Mouse (Mus musculus) ES-CJ7 (cell line): ENCODE data around the gene Cep78.
A peak's percentile ranks its signal among the peaks of the same experiment; 100 is the strongest.

Experiments used
- DNase-seq: peaks from one replicate; pipeline ENCODE4 v3.0.0; 2011; ENCODE audit warnings: low read depth, low spot score

Gene Cep78

DNA sequence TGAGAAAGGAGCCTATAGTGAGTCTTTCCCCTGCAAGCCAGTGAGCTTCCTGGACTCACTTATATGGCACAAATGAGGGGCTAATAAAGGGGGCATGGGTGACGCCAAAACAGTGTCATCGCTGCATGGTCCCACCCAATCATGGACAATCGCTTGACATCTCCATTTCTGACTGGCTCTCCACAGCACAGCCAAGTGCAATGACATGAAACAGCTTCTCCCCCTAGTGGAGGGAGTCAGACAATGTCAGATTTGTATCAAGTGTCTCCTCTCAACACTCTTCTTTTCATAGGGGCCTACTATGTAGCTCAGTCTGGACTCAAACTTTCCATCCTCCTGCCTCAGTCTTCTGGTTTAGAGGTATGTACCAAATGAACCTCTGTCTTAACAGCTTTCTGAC, 19.7 kb downstream of the Cep78 start:
- peak; percentile 75 for DNase-seq

DNA sequence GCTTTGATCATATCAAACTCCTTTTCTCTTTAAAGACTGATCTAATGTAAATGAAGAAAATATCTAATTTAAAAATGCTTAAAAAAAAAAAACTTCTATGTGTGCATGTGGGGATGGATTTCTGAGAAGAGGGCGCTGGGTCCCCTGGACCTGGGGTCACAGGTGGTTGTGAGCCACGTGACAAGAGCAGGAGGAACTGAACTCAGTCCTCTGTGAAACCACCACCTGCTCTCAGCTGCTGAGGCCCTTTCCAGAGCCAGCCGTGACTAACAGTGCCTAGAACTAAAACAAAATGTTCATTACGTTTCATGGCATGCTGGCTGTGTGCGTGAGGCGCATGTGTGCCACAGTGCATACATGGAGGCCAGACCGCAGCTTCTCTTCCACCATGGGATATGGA, 20.3 kb downstream of the Cep78 start:
- no peak for DNase-seq

DNA sequence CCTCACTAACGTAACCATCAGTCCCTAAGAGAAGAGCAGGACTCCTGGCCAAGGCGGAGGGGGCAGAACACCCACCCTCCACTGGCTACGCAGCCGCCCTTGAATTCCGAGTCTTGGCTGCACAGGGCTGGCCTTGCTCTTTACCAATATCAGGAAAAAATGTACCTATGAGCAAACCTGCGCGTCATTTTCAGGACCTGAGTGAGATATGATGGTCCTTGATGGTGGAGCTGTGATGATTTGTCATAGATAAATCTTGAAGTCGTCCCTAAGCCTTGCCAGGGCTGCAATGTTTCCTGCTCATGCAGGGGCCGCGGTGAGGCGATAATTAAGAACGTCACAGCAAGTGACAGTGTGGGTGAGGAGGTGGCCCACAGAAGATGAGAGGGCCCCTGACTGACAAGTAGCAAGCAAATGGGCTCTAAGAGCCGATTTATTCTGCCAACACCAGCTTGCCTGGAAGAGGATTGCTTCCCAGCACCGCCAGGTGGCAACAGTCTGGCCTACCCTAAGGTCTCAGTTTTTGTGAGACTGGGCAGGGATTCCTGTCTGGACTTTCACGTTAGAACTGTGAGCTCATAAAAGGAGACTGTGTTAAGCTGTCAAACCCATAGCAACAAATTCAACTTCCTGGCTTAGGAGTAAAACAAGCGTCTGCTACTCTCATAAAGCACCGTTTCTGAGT, 21.6 kb downstream of the Cep78 start:
- DNase-seq: peak; percentile 39

DNA sequence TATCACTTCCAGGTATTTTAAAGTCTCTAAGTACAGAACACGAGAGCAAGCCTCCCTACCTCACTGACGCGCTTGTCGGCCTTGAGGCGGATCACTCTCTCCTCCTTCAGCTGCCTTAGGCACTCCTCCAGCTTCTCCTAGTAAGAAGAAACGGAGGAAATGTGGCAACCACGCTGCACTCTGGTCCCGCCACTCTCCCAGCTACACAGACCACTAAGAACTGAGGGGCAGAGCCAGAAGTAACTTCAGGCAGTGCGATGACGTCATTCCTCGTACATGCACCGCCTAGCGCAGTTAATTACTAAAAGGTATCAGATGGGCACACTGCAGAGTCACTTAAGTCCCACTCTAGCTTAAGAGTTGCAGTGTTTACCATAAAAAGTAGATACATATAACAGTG, 22.5 kb downstream of the Cep78 start:
- no peak for DNase-seq

DNA sequence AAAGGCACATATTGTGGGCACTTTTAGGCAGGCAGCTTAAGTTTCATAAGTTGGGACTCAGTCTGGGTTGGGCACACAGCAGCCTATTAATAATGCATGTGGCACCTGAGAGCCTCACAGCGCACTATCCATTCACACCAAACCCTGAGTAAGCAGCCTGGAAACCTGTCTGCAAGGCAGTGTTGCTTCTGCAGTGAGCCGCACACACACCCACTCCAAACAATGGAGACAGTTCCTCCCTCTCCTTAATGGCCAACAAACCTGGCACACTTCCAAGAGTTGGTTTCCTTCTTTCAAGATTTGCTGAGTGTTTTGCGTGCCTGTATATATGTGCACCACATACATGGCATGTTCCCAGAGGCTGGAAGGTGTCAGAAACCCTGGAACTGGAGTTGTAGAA, 34.6 kb downstream of the Cep78 start:
- peak; percentile 75 for DNase-seq

DNA sequence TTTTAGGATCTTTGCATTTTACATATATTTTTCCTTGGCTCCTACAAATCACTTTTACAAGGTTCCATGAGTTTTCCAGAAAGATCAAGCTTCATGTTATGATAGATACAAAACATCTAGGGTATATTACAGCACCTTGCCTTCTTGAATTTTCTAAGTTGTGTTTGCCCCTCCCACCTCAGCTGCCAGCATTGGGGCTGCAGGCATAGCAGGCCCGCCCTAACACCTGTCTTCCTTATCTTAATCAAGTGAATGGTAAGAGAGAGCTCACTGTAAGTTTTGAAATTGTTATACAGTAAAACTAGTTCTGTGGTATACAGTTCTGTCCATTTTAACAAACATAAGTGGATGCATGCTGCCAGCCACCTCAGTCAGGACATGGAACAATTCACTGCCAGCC, 35.9 kb downstream of the Cep78 start:
- DNase-seq: no peak

DNA sequence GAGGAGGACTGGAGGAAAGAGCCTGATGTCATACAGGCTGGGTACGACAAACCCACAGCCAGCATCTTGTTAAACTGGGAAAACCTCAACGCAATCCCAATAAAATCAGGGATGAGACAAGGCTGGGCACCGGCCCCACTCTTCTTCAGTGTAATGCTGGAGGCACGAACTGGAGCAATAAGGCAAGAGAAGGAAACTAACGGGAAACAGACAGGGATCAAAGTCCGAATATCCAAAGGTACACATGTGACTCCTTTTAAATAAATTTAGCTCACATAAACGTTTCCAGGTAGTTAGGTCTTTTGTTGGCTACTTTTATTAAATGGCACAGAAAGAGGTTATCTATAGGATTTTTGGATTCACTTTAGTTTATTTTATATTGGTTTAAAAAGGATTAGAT, 36.4 kb downstream of the Cep78 start:
- no peak for DNase-seq

DNA sequence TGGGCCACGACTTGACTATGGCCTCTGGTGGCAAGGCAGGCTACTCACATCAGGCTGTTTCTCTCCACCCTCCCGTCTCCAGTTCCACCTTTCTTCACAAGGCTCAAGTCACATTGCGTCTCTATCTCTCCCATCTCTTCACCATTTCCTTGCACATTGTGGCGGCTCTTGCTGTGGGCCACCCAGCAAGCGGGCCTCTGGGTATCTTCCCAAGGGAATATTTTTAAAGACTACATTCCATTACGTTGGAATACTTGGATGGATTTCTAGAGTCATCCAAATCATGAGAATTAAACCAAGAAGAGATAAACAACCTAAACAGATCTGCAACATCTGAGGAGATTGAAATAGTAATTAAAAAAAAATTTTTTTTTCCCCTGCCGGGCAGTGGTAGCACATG, 37.6 kb downstream of the Cep78 start, which contains the start of gene Psat1:
Gene Psat1 (minus strand): TSS at position 101 of the 400 bp plus-strand sequence.
- no peak for DNase-seq

DNA sequence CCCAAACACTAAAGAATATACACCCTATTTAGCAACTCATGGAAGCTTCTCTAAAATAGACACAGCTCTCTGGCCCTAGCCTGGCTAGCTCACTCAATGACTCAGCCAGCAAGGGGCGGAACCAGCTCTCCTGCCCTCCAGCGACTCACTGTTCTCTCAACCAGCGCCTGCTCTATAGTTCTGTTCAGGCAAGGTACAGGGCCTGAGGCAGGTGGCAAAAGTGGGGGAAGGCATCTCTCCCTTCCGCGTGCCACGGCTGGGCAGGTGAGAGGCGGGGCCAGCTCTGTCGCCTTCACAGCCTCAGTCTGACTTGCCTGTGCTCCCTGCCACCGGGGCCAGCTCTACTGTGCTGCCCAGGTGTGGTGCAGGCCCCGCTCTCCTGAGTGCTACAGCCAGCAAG, 38.1 kb downstream of the Cep78 start:
- peak; percentile 60 for DNase-seq

DNA sequence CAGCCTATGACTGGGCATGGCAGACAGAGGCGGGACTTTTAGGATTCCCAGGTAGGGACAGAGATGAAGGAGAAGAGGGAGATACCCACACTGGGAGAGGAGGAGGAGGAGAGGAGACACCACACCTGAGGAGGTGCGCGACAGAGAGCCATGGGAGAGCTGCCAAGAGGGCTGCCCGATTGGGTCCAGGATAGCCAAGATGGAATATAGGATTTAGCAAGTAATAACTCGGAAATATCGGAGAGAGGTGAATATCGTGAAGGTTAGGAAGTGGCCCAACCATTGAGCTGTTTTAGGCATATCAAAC, 41.7 kb downstream of the Cep78 start:
- no peak for DNase-seq

DNA sequence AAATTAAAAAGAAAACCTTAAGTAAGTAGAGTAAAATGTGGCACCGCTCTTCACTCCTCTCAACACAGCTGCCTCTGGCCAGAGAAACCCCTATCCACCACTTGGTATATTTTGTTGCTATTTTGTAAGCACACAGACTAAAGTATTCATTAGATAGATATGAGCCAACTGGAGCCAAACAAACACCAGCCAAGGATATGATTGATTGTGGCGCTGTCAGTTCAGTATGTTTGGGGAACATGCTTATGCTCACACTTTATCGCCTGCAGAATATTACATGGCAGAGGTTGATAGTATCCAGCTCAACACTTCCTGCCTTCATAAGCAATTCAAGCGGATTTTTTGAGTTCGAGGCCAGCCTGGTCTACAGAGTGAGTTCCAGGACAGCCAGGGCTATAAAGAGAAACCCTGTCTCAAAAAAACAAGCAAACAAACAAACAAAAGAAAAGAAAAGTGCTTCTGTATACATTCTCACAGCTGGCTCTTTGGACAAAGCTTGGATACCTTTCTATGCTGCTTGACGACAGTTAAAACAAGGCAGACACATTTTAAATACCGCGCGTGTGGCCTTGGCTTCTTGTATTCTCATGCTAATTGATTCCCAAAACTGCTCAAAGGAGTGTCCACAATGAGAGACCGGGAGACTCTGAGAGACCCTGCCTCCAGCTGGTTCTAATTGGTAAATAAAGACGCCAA, 42.2 kb downstream of the Cep78 start:
- DNase-seq: peak; percentile 98

DNA sequence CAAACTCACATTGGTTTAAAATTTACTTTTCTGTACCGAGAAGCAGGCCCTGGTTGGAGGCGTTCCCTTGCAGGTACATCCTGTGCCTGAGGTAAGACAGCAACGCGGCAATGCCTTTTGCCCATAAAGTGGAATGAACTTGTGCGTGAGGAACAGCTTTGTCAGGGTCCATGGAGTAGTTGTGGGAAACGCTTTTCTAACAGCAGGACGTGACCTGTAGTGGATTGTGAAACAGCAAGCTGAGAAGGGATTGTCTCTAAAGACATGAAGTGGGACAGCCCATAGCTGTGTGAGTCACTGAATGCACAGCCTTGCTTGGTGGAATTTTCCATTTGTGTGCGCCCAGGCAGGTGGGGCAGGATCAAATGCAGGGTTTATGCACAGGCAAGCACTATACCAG, 43.4 kb downstream of the Cep78 start:
- DNase-seq: peak; percentile 42

DNA sequence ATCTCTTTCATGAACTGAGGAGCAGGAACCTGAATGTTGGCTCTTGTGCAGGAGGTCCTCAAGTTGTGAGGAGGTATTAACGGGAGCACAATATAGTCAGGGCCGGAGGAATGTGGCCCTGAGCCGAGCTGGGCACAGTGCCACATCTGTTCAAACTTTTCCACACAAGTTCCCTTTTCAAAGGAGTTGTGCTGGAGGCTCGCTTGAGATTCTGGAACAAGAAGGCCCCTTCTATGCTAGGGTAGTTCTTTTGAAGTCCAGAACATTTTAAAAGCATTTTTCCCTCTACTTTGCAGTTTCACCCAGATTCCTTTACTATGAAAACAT, 59.1 kb downstream of the Cep78 start:
- peak; percentile 30 for DNase-seq

DNA sequence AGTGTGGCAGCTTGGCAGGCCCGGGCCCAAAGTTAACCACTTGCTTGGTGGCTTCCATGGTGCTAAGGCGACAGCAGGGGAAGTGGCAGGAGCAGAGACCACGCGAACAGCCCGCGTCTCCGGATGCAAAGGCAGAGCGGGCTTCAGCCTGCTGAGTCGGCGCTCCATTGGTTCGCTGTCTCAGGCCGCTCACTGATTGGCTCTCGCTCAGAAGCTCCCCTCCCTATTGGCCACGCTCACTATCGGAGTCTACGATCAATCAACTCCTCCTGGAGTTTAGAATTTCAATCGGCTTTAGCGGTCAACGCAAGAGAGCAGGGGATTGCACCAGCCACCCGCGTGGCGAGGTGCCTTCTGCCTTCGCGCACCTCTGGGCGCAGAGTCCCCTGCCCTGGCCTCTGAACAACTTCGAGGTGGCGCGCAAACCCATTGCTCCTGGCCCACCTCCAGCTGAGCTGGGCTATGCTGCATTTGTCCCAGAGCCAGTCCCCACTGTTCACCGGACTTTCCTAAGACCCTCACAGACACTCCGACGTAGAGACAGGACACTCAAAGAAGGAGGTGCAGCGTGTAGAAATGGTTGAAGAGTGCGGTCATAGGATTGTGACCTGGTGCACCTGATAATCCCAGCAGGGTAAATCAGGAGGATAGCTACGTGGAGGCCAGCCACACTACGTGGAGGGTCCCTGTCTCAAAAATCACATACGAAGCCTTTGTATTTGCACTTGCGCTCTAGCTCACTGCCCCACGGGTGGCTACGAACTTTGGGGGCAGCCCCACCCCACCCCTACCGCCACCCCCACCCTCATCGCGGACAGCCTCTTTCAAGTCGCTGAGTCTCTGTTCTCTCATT, 59.7 kb downstream of the Cep78 start:
- DNase-seq: peak; percentile 96

DNA sequence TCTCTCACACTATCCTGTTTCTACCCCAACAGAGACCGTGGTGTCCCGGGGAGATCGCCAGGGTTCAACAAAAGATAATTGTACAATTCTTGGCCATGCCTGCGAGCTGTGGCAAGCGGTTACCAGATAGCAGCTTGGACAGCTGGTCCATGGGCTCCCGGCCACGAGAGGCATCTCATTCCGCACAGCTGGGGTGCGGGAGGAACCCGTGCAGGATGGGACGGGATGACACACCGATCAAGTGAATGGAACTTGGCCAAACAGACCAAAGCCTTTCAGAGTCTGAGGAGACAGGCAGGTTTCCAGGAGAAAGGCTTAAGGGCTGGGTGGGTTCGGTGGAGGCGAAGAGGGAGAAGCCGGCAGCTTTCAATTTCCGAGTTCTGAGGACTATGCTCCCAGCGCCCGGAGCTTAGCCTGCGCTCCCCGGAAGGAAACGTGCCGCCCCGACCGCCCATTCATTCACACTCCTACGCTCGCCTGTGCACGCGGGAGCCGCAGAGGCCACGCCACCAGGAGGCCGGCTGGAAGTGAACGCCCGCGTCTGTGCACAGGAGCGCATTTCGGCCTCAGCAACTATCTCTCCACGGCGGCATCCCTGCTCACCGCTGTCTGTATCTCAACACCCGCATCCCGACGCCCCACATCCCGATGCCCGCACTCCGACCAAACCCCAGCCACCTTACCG, 60.5 kb downstream of the Cep78 start:
- no peak for DNase-seq

DNA sequence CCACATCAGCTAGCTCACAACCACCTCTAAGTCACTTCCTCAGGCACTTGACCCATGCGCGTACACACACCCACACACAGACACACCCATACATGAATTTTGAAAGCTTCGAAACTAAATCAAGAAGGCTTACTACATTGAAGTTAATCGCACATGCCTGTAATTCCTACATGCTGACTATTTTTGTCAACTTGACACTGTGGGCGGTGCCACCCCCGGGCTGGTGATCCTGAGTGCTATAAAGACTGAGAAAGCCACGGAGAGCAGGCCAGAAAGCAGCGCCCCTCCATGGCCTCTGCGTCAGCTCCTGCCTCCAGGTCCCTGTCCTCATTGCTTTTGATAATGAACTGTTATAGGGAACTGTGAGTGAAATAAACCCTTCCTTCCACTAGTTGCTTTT, 61.4 kb downstream of the Cep78 start:
- DNase-seq: peak; percentile 18

DNA sequence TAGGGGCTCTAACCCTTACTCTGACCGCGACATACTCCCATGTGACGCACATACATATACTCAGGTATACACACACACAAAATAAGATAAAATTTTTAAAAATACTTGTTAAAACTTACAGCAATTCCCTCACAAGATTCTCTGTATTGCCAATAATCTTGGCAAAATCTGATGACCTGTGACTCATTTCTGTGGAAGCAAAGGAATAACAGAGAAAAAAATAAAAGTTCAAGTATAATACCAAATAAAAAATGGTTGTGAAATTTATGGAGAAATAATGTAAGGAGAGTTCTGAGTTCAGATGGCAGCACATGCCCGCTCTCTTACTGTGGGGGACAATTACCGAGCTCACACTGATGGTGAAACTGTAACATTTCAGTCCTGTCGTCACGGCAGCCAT, 65.5 kb downstream of the Cep78 start:
- no peak for DNase-seq

DNA sequence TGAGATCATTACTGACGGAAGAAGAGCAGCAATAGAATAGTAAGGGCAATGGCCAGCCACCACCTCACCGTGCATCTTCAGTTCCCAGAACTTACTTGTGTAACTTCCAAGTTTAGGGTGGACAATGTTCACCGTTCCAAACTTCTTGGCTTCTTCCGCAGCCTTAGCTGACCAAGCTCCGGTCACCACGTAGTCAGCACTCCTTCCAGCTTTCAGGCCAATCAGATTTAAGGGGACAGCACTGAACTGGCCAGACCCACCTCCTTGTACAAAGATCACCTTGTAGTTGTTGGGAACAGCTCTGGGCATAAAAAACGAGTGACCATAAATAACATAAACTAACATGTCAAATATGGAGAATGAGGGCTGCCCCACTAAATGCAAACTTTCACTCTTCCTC, 66.7 kb downstream of the Cep78 start:
- DNase-seq: no peak

DNA sequence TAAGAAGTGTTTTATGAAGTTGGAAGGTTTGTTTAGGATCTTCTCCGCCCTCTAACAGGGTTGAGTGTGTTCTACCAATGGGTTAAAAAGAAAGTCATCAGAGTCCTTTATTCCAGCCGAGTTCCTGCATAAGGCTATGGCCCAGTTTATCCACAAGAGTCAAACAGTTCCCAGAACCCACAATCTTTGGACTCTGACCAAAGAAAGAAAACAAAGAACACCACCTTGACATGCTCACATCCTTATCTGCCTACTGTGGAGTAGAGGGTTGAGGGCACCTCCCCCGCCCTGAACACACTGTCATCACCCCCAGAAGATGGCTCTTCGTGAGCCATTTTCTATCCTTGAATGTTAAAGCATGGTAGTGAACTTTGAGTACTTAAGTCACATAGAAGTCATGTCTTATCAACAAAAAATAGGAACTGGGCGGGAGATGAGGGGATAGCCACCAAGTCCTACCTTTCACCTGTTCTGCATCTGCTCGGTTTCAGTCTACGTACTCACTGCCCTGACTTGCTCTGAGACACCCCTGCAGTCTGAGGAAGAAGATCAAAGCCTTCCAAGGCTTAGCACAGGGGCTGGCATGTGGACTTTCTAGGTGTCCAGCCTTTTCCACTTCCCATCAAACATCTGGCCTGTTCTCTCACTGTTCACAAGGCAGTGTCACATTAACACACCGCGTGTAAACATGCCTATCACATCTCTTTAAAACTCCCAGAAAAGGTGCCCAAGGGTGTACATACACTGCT, 71.4 kb downstream of the Cep78 start:
- DNase-seq: no peak

DNA sequence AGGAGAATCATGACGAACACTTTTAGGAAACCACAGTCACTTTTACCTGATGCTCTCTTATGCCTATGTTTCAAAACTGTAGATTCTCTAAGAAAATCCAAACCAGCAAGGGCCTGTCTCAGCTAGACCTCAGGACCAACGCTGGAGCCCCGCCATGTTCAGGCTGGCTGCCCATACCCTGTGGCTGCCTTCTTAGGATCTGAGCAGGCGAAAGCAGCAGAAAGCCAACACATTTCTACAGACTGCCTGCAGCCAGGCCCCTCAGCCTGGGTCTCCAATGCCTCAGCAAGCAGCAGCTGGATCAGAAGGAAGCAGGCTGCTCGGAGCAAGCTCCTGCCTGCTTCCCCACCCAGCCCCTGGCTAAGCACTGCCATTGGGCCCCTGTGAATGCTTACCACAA, 73.3 kb downstream of the Cep78 start:
- no peak for DNase-seq

DNA sequence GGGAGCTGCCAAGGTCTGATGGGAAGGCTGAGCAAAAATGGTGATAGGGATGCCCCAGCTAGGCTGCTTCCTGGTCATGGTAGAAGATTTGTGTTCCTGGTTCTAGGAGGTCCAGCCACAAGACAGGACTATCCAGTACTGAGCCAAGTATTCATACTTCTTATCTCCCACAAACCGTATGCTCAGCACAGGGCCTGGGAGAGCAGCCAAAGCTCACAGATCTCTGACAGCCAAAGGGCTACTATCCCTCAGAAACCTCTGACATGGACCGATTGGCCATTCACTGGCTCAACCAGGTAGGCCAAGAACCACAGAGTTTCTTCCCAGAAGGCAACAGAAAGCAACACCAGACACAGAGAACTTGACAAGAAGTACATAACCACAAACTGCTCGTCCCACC, 73.8 kb downstream of the Cep78 start:
- no peak for DNase-seq

DNA sequence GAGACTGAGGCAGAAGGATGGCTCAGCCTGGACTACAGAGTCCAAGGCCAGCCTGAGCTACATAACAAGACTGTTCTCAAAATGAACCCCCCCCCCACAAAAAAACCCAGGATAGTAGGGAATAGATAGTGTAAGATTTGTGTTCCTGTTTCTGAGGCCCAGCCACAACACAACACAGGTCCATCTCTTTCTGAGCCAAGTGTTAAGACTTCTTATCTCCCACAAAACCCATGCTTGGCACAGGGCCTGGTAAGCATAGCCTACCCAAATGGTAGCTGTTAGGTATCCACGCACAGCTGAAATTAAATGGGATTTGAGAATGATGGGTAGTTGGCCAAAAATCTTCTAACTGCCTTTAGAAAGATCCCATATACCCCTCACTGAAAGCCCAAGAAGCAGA, 74.3 kb downstream of the Cep78 start:
- no peak for DNase-seq
